Mouse (Mus musculus): Measurements from ENCODE around the gene Gdpd5.
"Not testable (repeated sequence)": the region's sequence is repeated elsewhere in the genome, so short reads cannot be mapped to it uniquely, and the experiment has no call there.

Gene Gdpd5

GRCm38 (mm10) chr7:99476558-99477114 lies 95.4 kb downstream of the Gdpd5 start:
- DNase-seq (ENCODE audit: low spot score): no peak

GRCm38 (mm10) chr7:99477235-99477634 lies 96.0 kb downstream of the Gdpd5 start:
- DNase-seq (ENCODE audit: low spot score): no peak

- no peak for DNase-seq (ENCODE audit: low spot score)
Observed at GRCm38 (mm10) chr7:99482637-99483036, 101.4 kb downstream of the Gdpd5 start.

GRCm38 (mm10) chr7:99483271-99483923 lies 102.2 kb downstream of the Gdpd5 start, which contains the start of gene Rps3:
Gene Rps3 (minus strand): TSS chr7:99483738.
- peak; percentile 92 for DNase-seq (ENCODE audit: low spot score)

GRCm38 (mm10) chr7:99483924-99484319 lies 102.7 kb downstream of the Gdpd5 start:
- no peak for DNase-seq (ENCODE audit: low spot score)

GRCm38 (mm10) chr7:99484679-99485078 lies 103.5 kb downstream of the Gdpd5 start:
- no peak for DNase-seq (ENCODE audit: low spot score)

- DNase-seq (ENCODE audit: low spot score): no peak
Observed at GRCm38 (mm10) chr7:99489708-99490107, 108.5 kb downstream of the Gdpd5 start.

- DNase-seq (ENCODE audit: low spot score): no peak
Observed at GRCm38 (mm10) chr7:99499128-99499527, 117.9 kb downstream of the Gdpd5 start.

- DNase-seq (ENCODE audit: low spot score): peak; percentile 81
Observed at GRCm38 (mm10) chr7:99500201-99500600, 119.0 kb downstream of the Gdpd5 start.

GRCm38 (mm10) chr7:99500655-99501054 lies 119.4 kb downstream of the Gdpd5 start:
- DNase-seq (ENCODE audit: low spot score): peak; percentile 23

- no peak for DNase-seq (ENCODE audit: low spot score)
Observed at GRCm38 (mm10) chr7:99501148-99501547, 119.9 kb downstream of the Gdpd5 start.

GRCm38 (mm10) chr7:99504556-99504955 lies 123.3 kb downstream of the Gdpd5 start:
- DNase-seq (ENCODE audit: low spot score): no peak

GRCm38 (mm10) chr7:99508187-99508586 lies 127.0 kb downstream of the Gdpd5 start:
- not testable (repeated sequence) for DNase-seq (ENCODE audit: low spot score)

- peak; percentile 60 for DNase-seq (ENCODE audit: low spot score)
Observed at GRCm38 (mm10) chr7:99510087-99510501, 128.9 kb downstream of the Gdpd5 start.
